Mouse (Mus musculus): ENCODE results near the gene Gm5935.
"Not testable (repeated sequence)": the region's sequence is repeated elsewhere in the genome, so short reads cannot be mapped to it uniquely, and the experiment has no call there.

Gm5935 gene

GRCm38 (mm10) chrX:24775064-24775463 is at the start of gene Gm5935:
Gene Gm5935 (minus strand): TSS chrX:24775164.
- not testable (repeated sequence) for DNase-seq
